Mouse (Mus musculus) heart, postnatal 0 days (tissue): ENCODE measurements around the gene Iqce. TPM values are rescaled to one million over a fixed set of nuclear protein-coding genes. Genes with fewer than 3 reads are reported as not detected.
"Not testable (repeated sequence)": the region's sequence is repeated elsewhere in the genome, so short reads cannot be mapped to it uniquely, and the experiment has no call there.

Experiments
- ATAC-seq: fragments of 200-750 bp; cut with Nextera tagmentation; 2 replicates; pipeline ENCODE4 v1.8.0; 2017; ENCODE audit warnings: low read depth, moderate number of reproducible peaks, moderate library complexity; ENCODE audit not compliant: insufficient read depth
- DNase-seq: peaks from one replicate; pipeline ENCODE4 v3.0.0-alpha.2; 2016; ENCODE audit warnings: low spot score
- H3K27ac ChIP-seq: fragments of 300-500 bp; sonication (generic); 2 replicates; pipeline ENCODE4 v1.5.1; 2014; ENCODE audit warnings: low read depth, mild to moderate bottlenecking
- H3K27me3 ChIP-seq: fragments of 300-500 bp; sonication (generic); 2 replicates; pipeline ENCODE4 v1.6.1; 2014; ENCODE audit warnings: low read length, mixed read lengths; ENCODE audit not compliant: control insufficient read depth, insufficient read depth
- H3K36me3 ChIP-seq: fragments of 300-500 bp; sonication (generic); replicated peaks from 2 replicates; pipeline ENCODE4 v1.6.1; 2014; ENCODE audit warnings: low read length, mixed read lengths; ENCODE audit not compliant: control insufficient read depth, insufficient read depth
- H3K4me1 ChIP-seq: fragments of 300-500 bp; sonication (generic); 2 replicates; pipeline ENCODE4 v1.6.1; 2014; ENCODE audit warnings: antibody characterized with exemption; ENCODE audit not compliant: control insufficient read depth, insufficient read depth
- H3K4me2 ChIP-seq: fragments of 300-500 bp; sonication (generic); 2 replicates; pipeline ENCODE4 v1.6.1; 2014; ENCODE audit warnings: low read depth, mild to moderate bottlenecking, low read length, moderate library complexity
- H3K4me3 ChIP-seq: fragments of 300-500 bp; sonication (generic); 2 replicates; pipeline ENCODE4 v1.5.1; 2014; ENCODE audit warnings: low read depth, low read length
- H3K9ac ChIP-seq: fragments of 300-500 bp; sonication (generic); replicated peaks from 2 replicates; pipeline ENCODE4 v1.6.1; 2014; ENCODE audit warnings: low read depth, low read length, mixed read lengths
- H3K9me3 ChIP-seq: fragments of 300-500 bp; sonication (generic); replicated peaks from 2 replicates; pipeline ENCODE4 v1.6.1; 2016; ENCODE audit warnings: low read length; ENCODE audit not compliant: control insufficient read depth
- CTCF ChIP-seq: IDR thresholded peaks from 2 replicates; pipeline ENCODE4 v1.5.1; 2016; ENCODE audit warnings: antibody characterized with exemption, control low read depth, low read depth
- EP300 ChIP-seq: IDR thresholded peaks from 2 replicates; pipeline ENCODE4 v1.6.1; 2016; ENCODE audit warnings: antibody characterized with exemption, low read depth
- WGBS: fragments of 180-500 bp; shearing (Covaris S2); extraction: QIAGEN DNeasy Blood & Tissue Kit; methylation state at CpG from one replicate; pipeline ENCODE4 v1.1.7; 2014; 5-methylcytosine and 5-hydroxymethylcytosine counted together
- polyA plus RNA-seq: library from polyadenylated mRNA; unstranded; fragments of >200 nt; fragmentation: Nextera tagmentation; extraction: Ambion mirVana; gene quantifications from 2 replicates; pipeline ENCODE4 v1.2.1, GENCODE M21; 2015
- total RNA-seq: library from RNA; depleted of rRNA; stranded (reverse); fragments of >200 nt; gene quantifications from 2 replicates; pipeline ENCODE4 v1.2.3, GENCODE M21; 2014; ENCODE audit warnings: low replicate concordance

Gene Iqce
- total and polyA plus RNA-seq, 2 experiments from 2014 or later, result 3.8 to 5.1 TPM

- no peak for ATAC-seq
- Histone ChIP-seq H3K4me1 (no peaks in the 10 kb centered on the region), H3K4me2 (no peak overlapping the region), H3K4me3 (no peak overlapping the region), H3K27me3 (no peaks in the 10 kb centered on the region), H3K27ac (no peak overlapping the region), H3K36me3 (peaks cover 10% of the 10 kb centered on the region; the same call in 1 of the 2 replicates), H3K9ac (no peak overlapping the region), H3K9me3 (no peaks in the 10 kb centered on the region)
- TF ChIP-seq EP300 (no peak), CTCF (no peak)
- no peak for DNase-seq
- 83% methylated on average over 6 of the region's 6 CpGs for WGBS
Observed at GRCm38 (mm10) chr5:140680051-140680450, 22.1 kb downstream of the Iqce start.

GRCm38 (mm10) chr5:140677137-140677536, 25.0 kb downstream of the Iqce start:
- Histone ChIP-seq H3K4me2 (no peak overlapping the region), H3K9ac (no peak overlapping the region), H3K4me3 (no peak overlapping the region), H3K27ac (no peak overlapping the region), H3K27me3 (no peaks in the 10 kb centered on the region), H3K36me3 (peaks cover 14% of the 10 kb centered on the region; the same call in 1 of the 2 replicates), H3K9me3 (no peaks in the 10 kb centered on the region), H3K4me1 (0 out of 2 replicates have a peak, but pooled peaks cover under 1% of the 10 kb centered on the region)
- TF ChIP-seq EP300 (no peak), CTCF (no peak)
- no peak for ATAC-seq
- 86% methylated on average over 6 of the region's 6 CpGs for WGBS
- no peak for DNase-seq

GRCm38 (mm10) chr5:140675640-140676039, 26.5 kb downstream of the Iqce start:
- Histone ChIP-seq H3K27ac (no peak overlapping the region), H3K9ac (no peak overlapping the region), H3K36me3 (peaks cover 14% of the 10 kb centered on the region; the same call in 1 of the 2 replicates), H3K27me3 (no peaks in the 10 kb centered on the region), H3K9me3 (no peaks in the 10 kb centered on the region), H3K4me3 (no peak overlapping the region), H3K4me1 (peaks cover 4% of the 10 kb centered on the region; the same call in 1 of the 2 replicates), H3K4me2 (no peak overlapping the region)
- ATAC-seq (no peak), DNase-seq (no peak)
- TF ChIP-seq CTCF (no peak), EP300 (no peak)
- 84% methylated on average over 11 of the region's 11 CpGs for WGBS

GRCm38 (mm10) chr5:140675079-140675478, 27.1 kb downstream of the Iqce start:
- Histone ChIP-seq H3K4me2 (no peak overlapping the region), H3K4me1 (peaks cover 4% of the 10 kb centered on the region; the same call in 1 of the 2 replicates), H3K9me3 (no peaks in the 10 kb centered on the region), H3K27me3 (no peaks in the 10 kb centered on the region), H3K36me3 (peaks cover 18% of the 10 kb centered on the region; the same call in 1 of the 2 replicates), H3K4me3 (no peak overlapping the region), H3K27ac (no peak overlapping the region), H3K9ac (no peak overlapping the region)
- WGBS, result 86% methylated on average over 11 of the region's 11 CpGs
- DNase-seq, result no peak
- ATAC-seq, result no peak
- TF ChIP-seq EP300, result no peak
- TF ChIP-seq CTCF, result no peak

DNA sequence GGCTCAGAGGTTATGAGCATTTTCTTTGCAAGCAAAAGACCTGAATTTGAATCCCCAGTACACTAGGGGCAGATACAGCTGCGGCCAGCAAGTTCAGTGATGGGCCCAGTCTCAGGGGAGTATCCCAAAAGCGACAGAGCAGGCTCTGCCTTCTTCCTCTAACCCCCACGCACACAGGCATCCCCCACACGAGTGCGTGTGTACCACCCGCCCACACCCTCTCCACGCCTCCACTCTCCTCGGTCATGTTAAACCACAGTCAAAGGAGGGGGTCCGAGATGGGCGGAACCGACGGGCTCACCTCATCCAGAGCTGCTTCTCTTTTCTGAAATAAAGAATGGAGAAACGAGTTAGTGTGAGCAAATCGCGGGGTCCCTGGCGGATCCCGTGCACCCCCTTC, 28.1 kb downstream of the Iqce start:
- Histone ChIP-seq H3K27ac (no peak overlapping the region), H3K4me1 (peaks cover 4% of the 10 kb centered on the region; the same call in 1 of the 2 replicates), H3K9ac (no peak overlapping the region), H3K36me3 (peaks cover 22% of the 10 kb centered on the region), H3K4me3 (no peak overlapping the region), H3K9me3 (peaks cover 2% of the 10 kb centered on the region; the same call in 1 of the 2 replicates), H3K4me2 (no peak overlapping the region), H3K27me3 (no peaks in the 10 kb centered on the region)
- ATAC-seq (no peak), DNase-seq (no peak)
- no peak for TF ChIP-seq CTCF
- TF ChIP-seq EP300, result no peak
- 76% methylated on average over 17 of the region's 17 CpGs for WGBS

GRCm38 (mm10) chr5:140672603-140673002, 29.6 kb downstream of the Iqce start:
- H3K36me3 ChIP-seq, result peaks cover 29% of the 10 kb centered on the region
- DNase-seq, H3K9ac ChIP-seq, H3K27me3 ChIP-seq, H3K4me2 ChIP-seq, H3K4me3 ChIP-seq, H3K27ac ChIP-seq, H3K9me3 ChIP-seq, H3K4me1 ChIP-seq: not testable (repeated sequence)
- 87% methylated on average over 6 of the region's 6 CpGs for WGBS
- peak; percentile 45; the same call in 1 of the 2 replicates for ATAC-seq
